Mouse (Mus musculus) myocyte (in vitro differentiated cells): ENCODE measurements around the gene AF067061.
"Not testable (repeated sequence)": the region's sequence is repeated elsewhere in the genome, so short reads cannot be mapped to it uniquely, and the experiment has no call there.

ENCODE experiments used
- MAX ChIP-seq: IDR thresholded peaks from one replicate; pipeline ENCODE4 v1.6.1; 2011; ENCODE audit warnings: low read depth, mild to moderate bottlenecking, control low read depth
- MYOG ChIP-seq, 3 experiments: IDR thresholded peaks; one replicate each; pipeline ENCODE4 v1.6.1; 2011; ENCODE audit warnings: control low read depth in 2 of 3, low read depth in 2 of 3, mild to moderate bottlenecking in 2 of 3; ENCODE audit not compliant: insufficient read length in 2 of 3, control insufficient read depth in 1 of 3, insufficient read depth in 1 of 3
- POLR2A ChIP-seq: IDR thresholded peaks from one replicate; pipeline ENCODE4 v1.6.1; 2011; ENCODE audit warnings: low read depth, mild to moderate bottlenecking, control low read depth, moderate library complexity; ENCODE audit not compliant: insufficient read length
- USF1 ChIP-seq: IDR thresholded peaks from one replicate; pipeline ENCODE4 v1.6.1; 2011; ENCODE audit warnings: low read depth, mild to moderate bottlenecking, control low read depth, moderate library complexity

DNA sequence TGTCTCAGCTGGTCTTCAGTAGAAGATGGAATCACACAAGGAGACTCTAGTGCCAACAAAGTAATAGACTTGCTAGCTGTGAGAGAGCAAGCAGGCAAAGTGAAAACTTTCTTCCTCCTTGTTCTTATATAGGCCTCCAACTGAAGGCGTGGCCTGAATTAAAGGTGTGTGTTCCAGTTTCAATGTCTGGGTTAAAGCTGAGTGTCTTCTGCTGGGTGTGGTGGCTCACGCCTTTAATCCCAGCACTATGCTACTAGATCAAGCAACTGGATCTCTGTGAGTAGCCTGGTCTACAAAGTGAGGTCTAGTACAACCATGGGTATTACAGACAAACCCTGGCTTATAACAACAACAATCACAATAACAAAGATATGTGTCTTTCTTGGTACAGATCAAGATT is 47.1 kb upstream of the AF067061 start, which contains the start of gene Gm21762:
- not testable (repeated sequence) for TF ChIP-seq POLR2A; MYOG (IDR thresholded peaks at IDR 0.05; ENCODE audit: control insufficient read depth in 1 of 3, insufficient read depth in 1 of 3, insufficient read length in 2 of 3, low read depth in 2 of 3); USF1; MAX
